Mouse (Mus musculus): Measurements from ENCODE around the gene Plcl1. TPM values are rescaled to one million over a fixed set of nuclear protein-coding genes. Genes with fewer than 3 reads are reported as not detected.

Plcl1 gene
- total and polyA plus RNA-seq, 3 experiments: not detected

DNA sequence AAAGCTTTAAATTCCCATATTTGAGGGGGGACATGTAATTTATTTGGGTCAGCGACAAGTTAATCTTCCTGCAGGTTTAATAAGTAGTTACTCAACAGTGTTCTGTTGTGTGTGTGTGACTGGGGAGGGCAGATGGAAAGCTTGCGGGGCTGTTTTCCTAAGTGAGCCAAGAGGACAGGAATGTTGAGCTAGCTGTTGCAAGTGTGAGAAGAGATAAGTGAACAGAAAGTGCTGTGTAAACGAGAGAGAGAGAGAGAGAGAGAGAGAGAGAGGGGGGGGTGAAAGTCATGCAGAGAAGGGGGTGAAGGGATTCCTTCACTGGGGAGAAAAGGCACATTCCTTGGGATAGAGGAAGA lies 39.9 kb downstream of the Plcl1 start:
- no peaks in the 10 kb centered on the region; a peak in 1 of 4 replicates for H3K27me3 ChIP-seq (ENCODE audit: control insufficient read depth in 1 of 2, insufficient read depth in 2 of 2, low read length in 2 of 2)
- H3K27ac ChIP-seq (ENCODE audit: control insufficient read depth, low read depth, low read length): no peak overlapping the region
- H3K4me1 ChIP-seq (ENCODE audit: control insufficient read depth in 1 of 2, insufficient read depth in 2 of 2, low read length in 2 of 2): no peaks in the 10 kb centered on the region
- no peak for DNase-seq (ENCODE audit: low read depth, low spot score)
- H3K9me3 ChIP-seq (replicated peaks; ENCODE audit: insufficient read depth, low read length): no peaks in the 10 kb centered on the region
- H3K4me3 ChIP-seq (ENCODE audit: control insufficient read depth in 1 of 2, insufficient read depth in 1 of 2, low read depth in 2 of 2, low read length in 2 of 2): no peak overlapping the region
- H3K79me2 ChIP-seq (ENCODE audit: control insufficient read depth, insufficient read depth, low read length, poor library complexity): no peaks in the 10 kb centered on the region
- no peak overlapping the region for H3K9ac ChIP-seq (ENCODE audit: control insufficient read depth, low read depth, low read length, poor library complexity, severe bottlenecking)
- TF ChIP-seq KAT2A (conservative IDR thresholded peaks at IDR 0.05; ENCODE audit: low read depth, low read length): no peak
- no peak for TF ChIP-seq CHD2 (IDR thresholded peaks at IDR 0.05; ENCODE audit: low read length)
- TF ChIP-seq ETS1 (IDR thresholded peaks at IDR 0.05; ENCODE audit: low read depth, low read length): no peak
- TF ChIP-seq UBTF (IDR thresholded peaks at IDR 0.05; ENCODE audit: borderline replicate concordance, insufficient read depth, low read depth, low read length): no peak
- TF ChIP-seq HCFC1 (IDR thresholded peaks at IDR 0.05; ENCODE audit: low read depth, low read length): no peak
- no peak for TF ChIP-seq CTCF (IDR thresholded peaks at IDR 0.05 in 2 of 3, conservative IDR thresholded peaks at IDR 0.05 in 1 of 3; ENCODE audit: control insufficient read depth in 1 of 3, insufficient read depth in 1 of 3, low read depth in 2 of 3, low read length in 3 of 3, poor library complexity in 1 of 3, severe bottlenecking in 1 of 3)
- no peak for TF ChIP-seq RCOR1 (IDR thresholded peaks at IDR 0.05; ENCODE audit: low read depth, low read length)
- TF ChIP-seq ZC3H11A (IDR thresholded peaks at IDR 0.05; ENCODE audit: low read depth, low read length): no peak
- TF ChIP-seq MEF2A (IDR thresholded peaks at IDR 0.05; ENCODE audit: extremely low read depth, insufficient replicate concordance, low read depth, low read length, poor library complexity, severe bottlenecking): no peak
- no peaks in the 10 kb centered on the region for H3K36me3 ChIP-seq (ENCODE audit: control insufficient read depth in 1 of 2, insufficient read depth in 2 of 2, low read length in 2 of 2)

DNA sequence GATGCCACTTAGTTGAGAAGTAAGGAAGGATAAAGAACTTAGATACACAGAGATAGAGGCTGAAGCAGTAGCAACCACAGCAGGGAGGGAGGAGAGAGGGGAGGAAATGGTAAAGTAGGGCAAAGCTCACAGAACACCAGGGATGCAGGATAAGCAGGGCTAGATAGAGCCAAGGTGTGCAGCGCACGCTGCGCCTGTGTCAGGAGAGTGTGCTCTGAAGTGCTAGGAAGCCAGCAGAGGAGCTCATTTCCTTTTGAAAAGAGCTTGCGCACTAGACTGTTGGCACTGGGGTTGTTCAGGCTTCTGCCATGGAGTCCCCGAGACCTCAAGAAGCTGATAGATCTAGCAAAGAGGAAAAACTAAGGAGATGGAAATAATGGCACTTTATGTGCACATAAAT lies 40.6 kb downstream of the Plcl1 start:
- no peak for DNase-seq (ENCODE audit: low read depth, low spot score)
- no peaks in the 10 kb centered on the region; a peak in 1 of 4 replicates for H3K27me3 ChIP-seq (ENCODE audit: control insufficient read depth in 1 of 2, insufficient read depth in 2 of 2, low read length in 2 of 2)
- no peaks in the 10 kb centered on the region for H3K4me1 ChIP-seq (ENCODE audit: control insufficient read depth in 1 of 2, insufficient read depth in 2 of 2, low read length in 2 of 2)
- H3K4me3 ChIP-seq (ENCODE audit: control insufficient read depth in 1 of 2, insufficient read depth in 1 of 2, low read depth in 2 of 2, low read length in 2 of 2): no peak overlapping the region
- H3K9me3 ChIP-seq (replicated peaks; ENCODE audit: insufficient read depth, low read length): no peaks in the 10 kb centered on the region
- H3K79me2 ChIP-seq (ENCODE audit: control insufficient read depth, insufficient read depth, low read length, poor library complexity): no peaks in the 10 kb centered on the region
- H3K36me3 ChIP-seq (ENCODE audit: control insufficient read depth in 1 of 2, insufficient read depth in 2 of 2, low read length in 2 of 2): no peaks in the 10 kb centered on the region
- TF ChIP-seq CHD1 (IDR thresholded peaks at IDR 0.05; ENCODE audit: low read depth, low read length) (no peak), MAZ (IDR thresholded peaks at IDR 0.05; ENCODE audit: low read depth, low read length) (no peak), E2F4 (IDR thresholded peaks at IDR 0.05; ENCODE audit: borderline replicate concordance, low read depth, low read length) (no peak), ELF1 (IDR thresholded peaks at IDR 0.05; ENCODE audit: low read depth, low read length) (no peak), BHLHE40 (IDR thresholded peaks at IDR 0.05; ENCODE audit: borderline replicate concordance, low read depth, low read length) (no peak), TCF12 (IDR thresholded peaks at IDR 0.05; ENCODE audit: low read depth, low read length) (no peak), UBTF (IDR thresholded peaks at IDR 0.05; ENCODE audit: borderline replicate concordance, insufficient read depth, low read depth, low read length) (no peak), EP300 (IDR thresholded peaks at IDR 0.05; ENCODE audit: low read depth in 1 of 2, low read length in 2 of 2) (no peak), ETS1 (IDR thresholded peaks at IDR 0.05; ENCODE audit: low read depth, low read length) (no peak), JUND (IDR thresholded peaks at IDR 0.05; ENCODE audit: low read depth, low read length) (no peak), POLR2AphosphoS2 (IDR thresholded peaks at IDR 0.05; ENCODE audit: low read length) (no peak), POLR2AphosphoS5 (IDR thresholded peaks at IDR 0.05; ENCODE audit: borderline replicate concordance, low read depth, low read length) (no peak), TAL1 (IDR thresholded peaks at IDR 0.05; ENCODE audit: low read length) (no peak), ZNF384 (IDR thresholded peaks at IDR 0.05; ENCODE audit: low read depth, low read length) (no peak), USF2 (IDR thresholded peaks at IDR 0.05; ENCODE audit: borderline replicate concordance in 1 of 2, insufficient read depth in 1 of 2, low read depth in 1 of 2, low read length in 2 of 2) (no peak)
- H3K27ac ChIP-seq (ENCODE audit: control insufficient read depth, low read depth, low read length): no peak overlapping the region
- no peak overlapping the region for H3K9ac ChIP-seq (ENCODE audit: control insufficient read depth, low read depth, low read length, poor library complexity, severe bottlenecking)

All from MEL (cell line).